Mouse (Mus musculus): ENCODE results near the gene Eri2. TPM values are rescaled to one million over a fixed set of nuclear protein-coding genes. Genes with fewer than 3 reads are reported as not detected.
"Not testable (repeated sequence)": the region's sequence is repeated elsewhere in the genome, so short reads cannot be mapped to it uniquely, and the experiment has no call there.

The Eri2 gene
- polyA plus RNA-seq, 1 experiment from 2014 or later: 24.2 TPM

GRCm38 (mm10) chr7:119760527-119760951 is 33.3 kb downstream of the Eri2 start, which contains the start of gene Acsm3:
TSS of gene Acsm3 (plus strand) at chr7:119760923.
- no peak for DNase-seq (ENCODE audit: low spot score)
- 30% methylated on average over 11 of the region's 11 CpGs for WGBS
- no peaks in the 10 kb centered on the region for H3K9me3 ChIP-seq (ENCODE audit: control insufficient read depth, low read length)
- H3K4me1 ChIP-seq (replicated peaks; ENCODE audit: control insufficient read depth, insufficient read depth, low read length): no peaks in the 10 kb centered on the region
- no peak within 1 kb of the TSS for H3K9ac ChIP-seq (ENCODE audit: low read length)
- no peak within 1 kb of the TSS for H3K27ac ChIP-seq (ENCODE audit: low read depth)
- H3K36me3 ChIP-seq (ENCODE audit: control insufficient read depth, insufficient read depth, low read length): no peaks in the 10 kb centered on the region
- no peaks in the 10 kb centered on the region for H3K27me3 ChIP-seq (replicated peaks; ENCODE audit: control insufficient read depth, insufficient read depth, low read length)
- H3K4me2 ChIP-seq (ENCODE audit: low read length): peak within 1 kb of the TSS; percentile 26
- peak; percentile 43 for ATAC-seq (replicated peaks; ENCODE audit: low FRiP score, low TSS enrichment, low read depth)
- no peak within 1 kb of the TSS for H3K4me3 ChIP-seq (ENCODE audit: low read depth, low read length)

DNA sequence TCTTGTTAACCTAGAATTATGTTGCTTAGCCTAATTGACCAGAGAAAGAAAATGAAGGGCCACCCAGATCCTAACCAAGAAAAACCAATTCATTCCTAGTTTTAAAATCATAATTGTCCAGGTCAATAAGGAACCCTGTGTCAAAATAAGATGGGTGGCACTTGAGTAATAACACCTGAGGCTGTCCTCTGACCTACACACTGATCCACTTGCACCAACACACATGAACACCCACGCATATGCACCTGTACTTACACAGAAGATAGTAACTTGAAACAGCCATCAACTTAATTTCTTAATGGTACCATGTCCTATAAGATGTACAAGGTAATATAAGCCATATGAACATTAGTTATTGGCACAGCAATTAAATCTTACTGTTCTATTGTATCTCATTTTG is 40.2 kb downstream of the Eri2 start:
- Histone ChIP-seq H3K36me3 (ENCODE audit: control insufficient read depth, insufficient read depth, low read length) (no peaks in the 10 kb centered on the region), H3K9me3 (ENCODE audit: control insufficient read depth, low read length) (no peaks in the 10 kb centered on the region), H3K9ac (ENCODE audit: low read length) (no peak overlapping the region), H3K4me1 (replicated peaks; ENCODE audit: control insufficient read depth, insufficient read depth, low read length) (no peaks in the 10 kb centered on the region), H3K27me3 (replicated peaks; ENCODE audit: control insufficient read depth, insufficient read depth, low read length) (no peaks in the 10 kb centered on the region), H3K4me2 (ENCODE audit: low read length) (no peak overlapping the region), H3K4me3 (ENCODE audit: low read depth, low read length) (no peak overlapping the region), H3K27ac (ENCODE audit: low read depth) (no peak overlapping the region)
- DNase-seq (ENCODE audit: low spot score) (no peak), ATAC-seq (replicated peaks; ENCODE audit: low FRiP score, low TSS enrichment, low read depth) (no peak)
- 91% methylated on average over 1 of the region's 1 CpGs for WGBS

DNA sequence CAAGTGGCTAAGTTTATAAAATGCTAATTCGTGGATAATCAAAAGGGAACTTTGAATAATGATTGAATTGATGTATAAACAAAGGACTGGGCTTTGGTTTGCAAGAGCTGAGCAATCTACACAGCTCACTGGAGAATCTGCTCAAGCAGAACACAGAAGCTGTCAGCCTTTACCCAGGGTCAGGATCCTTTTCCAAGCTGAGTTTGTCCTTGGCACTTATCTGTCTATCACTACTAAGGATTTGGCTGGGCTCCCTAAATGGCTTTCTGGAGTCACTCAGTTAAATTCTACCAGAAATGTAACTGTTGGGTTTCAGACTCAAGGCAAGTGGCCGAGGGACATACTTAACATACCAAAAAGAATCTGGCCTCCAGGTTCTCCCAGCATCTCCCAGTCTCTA is 43.9 kb downstream of the Eri2 start:
- no peaks in the 10 kb centered on the region for H3K36me3 ChIP-seq (ENCODE audit: control insufficient read depth, insufficient read depth, low read length)
- ATAC-seq (replicated peaks; ENCODE audit: low FRiP score, low TSS enrichment, low read depth) (no peak), DNase-seq (ENCODE audit: low spot score) (no peak)
- H3K9ac ChIP-seq (ENCODE audit: low read length): no peak overlapping the region
- no peak overlapping the region for H3K4me2 ChIP-seq (ENCODE audit: low read length)
- H3K27me3 ChIP-seq (replicated peaks; ENCODE audit: control insufficient read depth, insufficient read depth, low read length): no peaks in the 10 kb centered on the region
- H3K4me3 ChIP-seq (ENCODE audit: low read depth, low read length): no peak overlapping the region
- no peaks in the 10 kb centered on the region for H3K4me1 ChIP-seq (replicated peaks; ENCODE audit: control insufficient read depth, insufficient read depth, low read length)
- no peaks in the 10 kb centered on the region for H3K9me3 ChIP-seq (ENCODE audit: control insufficient read depth, low read length)
- no peak overlapping the region for H3K27ac ChIP-seq (ENCODE audit: low read depth)
- WGBS: 49% methylated on average over 2 of the region's 2 CpGs

- Histone ChIP-seq H3K27ac (ENCODE audit: low read depth) (no peak overlapping the region), H3K9ac (ENCODE audit: low read length) (no peak overlapping the region), H3K4me2 (ENCODE audit: low read length) (no peak overlapping the region), H3K27me3 (replicated peaks; ENCODE audit: control insufficient read depth, insufficient read depth, low read length) (no peaks in the 10 kb centered on the region), H3K4me1 (replicated peaks; ENCODE audit: control insufficient read depth, insufficient read depth, low read length) (0 out of 2 replicates have a peak, but pooled peaks cover 3% of the 10 kb centered on the region), H3K4me3 (ENCODE audit: low read depth, low read length) (no peak overlapping the region), H3K9me3 (ENCODE audit: control insufficient read depth, low read length) (no peaks in the 10 kb centered on the region), H3K36me3 (ENCODE audit: control insufficient read depth, insufficient read depth, low read length) (no peaks in the 10 kb centered on the region)
- ATAC-seq (replicated peaks; ENCODE audit: low FRiP score, low TSS enrichment, low read depth): no peak
- DNase-seq (ENCODE audit: low spot score): no peak
- 73% methylated on average over 2 of the region's 2 CpGs for WGBS
These were observed 45.1 kb downstream of the Eri2 start for GRCm38 (mm10) chr7:119748761-119749160.

DNA sequence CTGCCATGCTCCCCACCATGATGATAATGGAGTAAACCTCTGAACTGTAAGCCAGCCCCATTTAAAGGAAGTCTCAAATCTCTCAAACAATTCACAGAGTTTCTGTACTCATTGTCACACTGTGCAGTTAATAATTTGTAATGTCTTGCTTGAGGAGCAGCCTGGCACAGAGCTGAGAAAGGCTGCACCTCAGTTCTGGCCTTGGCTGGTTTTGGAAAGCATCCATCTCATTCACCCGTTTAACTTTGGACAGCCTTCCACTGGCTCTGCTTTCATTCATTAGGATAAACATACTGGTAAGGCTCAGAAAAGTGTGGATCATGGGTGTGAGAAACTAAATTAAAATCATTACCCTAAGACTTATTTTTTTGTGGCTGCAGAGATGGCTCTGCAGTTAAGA is 48.0 kb downstream of the Eri2 start:
- no peak overlapping the region for H3K27ac ChIP-seq (ENCODE audit: low read depth)
- no peaks in the 10 kb centered on the region for H3K27me3 ChIP-seq (replicated peaks; ENCODE audit: control insufficient read depth, insufficient read depth, low read length)
- no peak for ATAC-seq (replicated peaks; ENCODE audit: low FRiP score, low TSS enrichment, low read depth)
- no peaks in the 10 kb centered on the region for H3K9me3 ChIP-seq (ENCODE audit: control insufficient read depth, low read length)
- H3K4me3 ChIP-seq (ENCODE audit: low read depth, low read length): no peak overlapping the region
- H3K4me1 ChIP-seq (replicated peaks; ENCODE audit: control insufficient read depth, insufficient read depth, low read length): 0 out of 2 replicates have a peak, but pooled peaks cover 3% of the 10 kb centered on the region
- H3K9ac ChIP-seq (ENCODE audit: low read length): no peak overlapping the region
- no peaks in the 10 kb centered on the region for H3K36me3 ChIP-seq (ENCODE audit: control insufficient read depth, insufficient read depth, low read length)
- 72% methylated on average over 1 of the region's 1 CpGs for WGBS
- no peak overlapping the region for H3K4me2 ChIP-seq (ENCODE audit: low read length)
- no peak for DNase-seq (ENCODE audit: low spot score)

- peak; percentile 64 for DNase-seq (ENCODE audit: low spot score)
- H3K4me3 ChIP-seq (ENCODE audit: low read depth, low read length): 0 out of 2 replicates have a peak overlapping the region, but pooled peaks have one; percentile 8
- no peak overlapping the region for H3K27ac ChIP-seq (ENCODE audit: low read depth)
- no peak overlapping the region for H3K9ac ChIP-seq (ENCODE audit: low read length)
- 0 out of 2 replicates have a peak, but pooled peaks cover 3% of the 10 kb centered on the region for H3K4me1 ChIP-seq (replicated peaks; ENCODE audit: control insufficient read depth, insufficient read depth, low read length)
- no peaks in the 10 kb centered on the region for H3K27me3 ChIP-seq (replicated peaks; ENCODE audit: control insufficient read depth, insufficient read depth, low read length)
- peak; percentile 48; the same call in 1 of the 2 replicates for ATAC-seq (replicated peaks; ENCODE audit: low FRiP score, low TSS enrichment, low read depth)
- peak overlapping the region; percentile 38 for H3K4me2 ChIP-seq (ENCODE audit: low read length)
- H3K9me3 ChIP-seq (ENCODE audit: control insufficient read depth, low read length): no peaks in the 10 kb centered on the region
- WGBS: 7% methylated on average over 34 of the region's 34 CpGs
- H3K36me3 ChIP-seq (ENCODE audit: control insufficient read depth, insufficient read depth, low read length): no peaks in the 10 kb centered on the region
These were observed 49.5 kb downstream of the Eri2 start for GRCm38 (mm10) chr7:119744321-119744720.

DNA sequence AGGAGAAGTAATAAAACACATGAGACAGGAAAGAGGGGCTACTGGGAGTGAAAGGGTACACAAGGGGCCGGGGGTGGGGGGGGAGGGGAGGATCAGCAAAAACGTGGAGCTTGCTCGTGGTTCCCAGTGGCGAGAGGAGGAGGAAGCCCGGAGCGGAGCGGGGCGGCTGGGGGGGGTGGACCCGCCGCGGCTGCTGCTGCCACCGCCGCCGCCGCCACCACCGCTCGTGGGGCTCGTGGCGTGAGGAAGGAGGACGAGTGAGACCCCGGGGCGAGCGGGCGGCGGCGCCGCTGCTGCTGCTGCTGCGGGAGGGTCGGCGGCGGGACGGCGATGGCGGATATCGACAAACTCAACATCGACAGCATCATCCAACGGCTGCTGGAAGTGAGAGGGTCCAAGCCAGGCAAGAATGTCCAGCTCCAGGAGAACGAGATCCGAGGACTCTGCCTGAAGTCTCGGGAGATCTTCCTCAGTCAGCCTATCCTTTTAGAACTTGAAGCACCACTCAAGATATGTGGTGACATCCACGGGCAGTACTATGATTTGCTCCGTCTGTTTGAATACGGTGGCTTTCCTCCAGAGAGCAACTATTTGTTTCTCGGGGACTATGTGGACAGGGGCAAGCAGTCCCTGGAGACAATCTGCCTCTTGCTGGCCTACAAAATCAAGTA is 53.9 kb downstream of the Eri2 start:
- Histone ChIP-seq H3K9ac (ENCODE audit: low read length) (peak overlapping the region; percentile 30; the same call in 1 of the 2 replicates), H3K4me3 (ENCODE audit: low read depth, low read length) (peak overlapping the region; percentile 25; the same call in 1 of the 2 replicates), H3K4me2 (ENCODE audit: low read length) (peak overlapping the region; percentile 46)
- not testable (repeated sequence) for DNase-seq (ENCODE audit: low spot score); H3K4me1 ChIP-seq (replicated peaks; ENCODE audit: control insufficient read depth, insufficient read depth, low read length); H3K27ac ChIP-seq (ENCODE audit: low read depth); H3K9me3 ChIP-seq (ENCODE audit: control insufficient read depth, low read length); H3K27me3 ChIP-seq (replicated peaks; ENCODE audit: control insufficient read depth, insufficient read depth, low read length); H3K36me3 ChIP-seq (ENCODE audit: control insufficient read depth, insufficient read depth, low read length)
- ATAC-seq (replicated peaks; ENCODE audit: low FRiP score, low TSS enrichment, low read depth): peak; percentile 77; the same call in 1 of the 2 replicates
- 1% methylated on average over 24 of the region's 44 CpGs for WGBS

GRCm38 (mm10) chr7:119738877-119739276 is 55.0 kb downstream of the Eri2 start:
- no peaks in the 10 kb centered on the region for H3K27me3 ChIP-seq (replicated peaks; ENCODE audit: control insufficient read depth, insufficient read depth, low read length)
- ATAC-seq (replicated peaks; ENCODE audit: low FRiP score, low TSS enrichment, low read depth) (no peak), DNase-seq (ENCODE audit: low spot score) (no peak)
- H3K36me3 ChIP-seq (ENCODE audit: control insufficient read depth, insufficient read depth, low read length): no peaks in the 10 kb centered on the region
- no peaks in the 10 kb centered on the region for H3K4me1 ChIP-seq (replicated peaks; ENCODE audit: control insufficient read depth, insufficient read depth, low read length)
- no peaks in the 10 kb centered on the region for H3K9me3 ChIP-seq (ENCODE audit: control insufficient read depth, low read length)
- WGBS: 91% methylated on average over 2 of the region's 2 CpGs
- H3K9ac ChIP-seq (ENCODE audit: low read length): no peak overlapping the region
- H3K4me3 ChIP-seq (ENCODE audit: low read depth, low read length): no peak overlapping the region
- no peak overlapping the region for H3K4me2 ChIP-seq (ENCODE audit: low read length)
- no peak overlapping the region for H3K27ac ChIP-seq (ENCODE audit: low read depth)

DNA sequence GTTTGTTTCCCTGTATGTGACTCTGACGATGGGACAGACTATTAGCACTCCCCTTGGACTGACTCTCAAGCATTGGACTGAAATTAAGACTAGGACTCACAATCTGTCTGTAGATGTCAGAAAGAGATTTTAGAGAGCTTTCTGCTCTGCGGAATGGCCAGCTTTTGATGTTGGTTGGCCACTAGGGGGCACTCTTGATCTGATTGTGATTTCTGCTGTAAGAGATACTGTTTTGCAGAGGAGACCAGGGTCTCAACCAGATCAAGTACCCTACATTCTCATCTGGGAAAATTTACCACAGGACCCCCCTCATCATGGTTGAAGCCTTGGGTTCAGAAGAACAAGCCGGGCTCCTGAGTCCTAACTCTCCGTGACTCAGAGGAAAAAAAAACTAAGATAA is 62.6 kb downstream of the Eri2 start:
- DNase-seq (ENCODE audit: low spot score): not testable (repeated sequence)
- 80% methylated on average over 4 of the region's 4 CpGs for WGBS

More for the DNA sequence above, 62.6 kb downstream of the Eri2 start:
- not testable (repeated sequence) for H3K9ac ChIP-seq (ENCODE audit: low read length); H3K27me3 ChIP-seq (replicated peaks; ENCODE audit: control insufficient read depth, insufficient read depth, low read length); H3K27ac ChIP-seq (ENCODE audit: low read depth); H3K9me3 ChIP-seq (ENCODE audit: control insufficient read depth, low read length); H3K4me3 ChIP-seq (ENCODE audit: low read depth, low read length); H3K4me2 ChIP-seq (ENCODE audit: low read length); H3K36me3 ChIP-seq (ENCODE audit: control insufficient read depth, insufficient read depth, low read length); H3K4me1 ChIP-seq (replicated peaks; ENCODE audit: control insufficient read depth, insufficient read depth, low read length); ATAC-seq (replicated peaks; ENCODE audit: low FRiP score, low TSS enrichment, low read depth)

All from intestine, embryonic 14.5 days (tissue).